Mouse (Mus musculus) CD4-positive, CD25-positive, alpha-beta regulatory T cell, adult 2 months (primary cell): Measurements from ENCODE around the gene Gm45062.

ENCODE experiments used
- DNase-seq: peaks from one replicate; pipeline ENCODE4 v3.0.0-alpha.2; 2012; ENCODE audit warnings: low read depth, low spot score

Gm45062 gene

DNA sequence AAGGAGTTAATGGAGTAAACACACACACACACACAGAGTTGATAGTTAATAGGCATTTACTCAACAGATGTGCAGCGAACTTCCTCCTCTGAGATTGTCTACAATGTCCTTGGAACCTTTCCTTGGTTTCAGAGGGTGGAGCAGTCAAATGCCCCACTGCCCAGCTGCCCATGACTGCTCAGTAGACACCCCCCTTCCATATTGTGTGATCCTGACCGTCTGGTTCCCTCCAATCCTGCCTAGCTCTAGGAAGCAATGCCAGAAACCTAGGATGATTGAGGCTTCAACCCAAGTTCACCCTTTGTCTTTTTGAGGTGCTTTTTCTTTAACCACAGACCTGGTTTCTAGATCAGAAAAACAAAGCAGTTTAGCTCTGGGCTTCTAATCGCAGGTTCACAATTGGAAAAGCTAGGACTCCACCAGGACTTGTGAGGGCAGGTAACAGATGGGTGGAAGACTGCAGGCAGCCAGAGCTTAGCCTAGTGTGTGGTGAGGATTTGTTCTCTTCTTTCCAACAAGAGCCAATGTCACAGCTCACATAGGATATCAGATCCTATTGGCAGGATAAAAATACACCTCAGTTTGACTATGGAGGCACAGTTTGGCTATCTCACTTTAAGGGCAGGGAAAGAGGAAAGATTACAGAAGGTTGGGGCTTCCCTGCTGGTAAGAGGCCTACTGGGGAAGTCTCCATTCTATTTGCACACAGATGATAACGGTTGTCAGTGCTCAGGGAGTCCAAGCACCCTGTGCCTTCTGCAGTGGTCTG is 360.5 kb downstream of the Gm45062 start:
- DNase-seq, result no peak

DNA sequence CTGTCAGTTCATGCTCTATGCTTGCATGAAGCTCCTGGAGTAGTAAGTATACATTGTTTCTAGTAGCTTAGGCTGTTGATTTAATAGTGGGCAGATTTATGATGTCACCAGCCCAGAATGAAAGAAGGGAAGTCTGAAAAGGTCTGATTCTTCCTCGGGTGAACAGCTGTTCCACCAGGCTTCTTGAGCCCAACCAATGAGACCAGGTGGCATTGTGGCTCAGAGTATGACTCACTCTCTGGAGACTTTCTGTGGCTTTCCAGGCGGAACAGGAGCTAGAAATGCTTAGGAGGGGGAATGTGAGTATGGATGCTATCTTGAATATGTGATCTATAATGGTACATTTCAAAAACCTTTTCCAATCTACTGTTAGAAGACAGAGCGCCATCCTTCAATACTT is 363.8 kb downstream of the Gm45062 start:
- DNase-seq, result no peak

DNA sequence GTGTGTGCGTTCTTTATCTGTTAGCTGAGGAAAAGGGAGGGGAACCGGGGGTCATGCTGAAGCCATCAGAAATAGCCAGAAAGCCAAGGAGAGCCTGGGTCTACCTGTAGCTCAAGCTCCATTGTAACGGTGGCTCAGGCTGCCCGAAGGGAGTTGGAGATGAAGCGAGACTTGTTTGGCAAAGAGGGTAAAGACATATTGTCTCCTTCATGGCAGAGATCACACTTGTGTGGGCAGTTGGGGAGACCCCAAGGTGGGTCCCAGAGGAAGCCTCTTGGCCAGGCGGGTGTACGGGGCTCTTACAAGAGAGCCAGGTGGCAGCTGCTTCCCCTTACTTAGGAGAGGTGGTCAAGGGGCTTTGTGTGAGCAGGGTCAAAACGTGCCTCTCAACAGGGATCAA is 369.0 kb downstream of the Gm45062 start:
- DNase-seq, result no peak

DNA sequence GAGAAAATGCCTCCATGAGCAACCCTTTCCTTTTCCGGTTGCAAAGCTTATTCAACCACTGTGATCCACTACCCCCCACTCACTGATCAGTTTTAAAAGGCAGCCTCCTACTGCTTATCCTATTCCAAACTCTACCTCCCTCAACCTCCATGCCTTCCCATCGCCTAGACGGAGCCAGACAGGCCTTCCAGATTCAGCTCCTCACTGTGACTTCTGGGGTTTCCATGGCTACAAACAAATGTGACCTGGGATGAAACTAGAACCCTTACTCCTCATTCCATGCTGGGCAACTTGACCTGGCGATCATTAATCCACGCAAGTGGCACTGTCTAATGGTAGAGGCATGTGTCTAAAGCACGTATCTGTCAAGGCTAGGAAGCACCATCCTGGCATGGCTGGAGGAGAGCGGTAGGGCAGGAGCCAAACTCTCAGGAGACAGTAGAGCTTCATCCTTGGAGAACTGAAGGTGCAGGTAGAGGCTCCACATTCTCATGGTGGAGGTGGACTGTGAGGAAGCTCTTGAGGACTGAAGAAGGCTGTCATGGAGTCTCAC is 369.5 kb downstream of the Gm45062 start:
- no peak for DNase-seq

DNA sequence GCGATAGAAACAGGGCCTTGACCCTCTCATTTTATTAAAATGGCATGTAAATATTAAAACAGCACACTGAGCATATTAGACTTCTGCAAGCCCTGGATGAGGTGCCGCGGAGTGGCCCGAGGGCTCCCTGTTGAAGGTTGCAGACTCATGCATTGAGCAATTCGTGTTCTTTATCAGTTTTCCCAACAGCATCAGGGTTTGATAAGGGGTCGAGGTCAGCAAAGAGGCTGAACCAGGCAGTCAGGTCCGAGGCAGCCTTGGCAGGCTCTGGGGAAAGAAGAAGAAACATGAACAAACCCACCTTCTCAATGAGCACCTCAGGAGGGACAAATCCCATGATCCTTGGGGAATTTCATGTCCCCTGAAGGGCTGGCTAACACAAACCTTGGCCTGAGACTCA is 371.3 kb downstream of the Gm45062 start:
- no peak for DNase-seq

DNA sequence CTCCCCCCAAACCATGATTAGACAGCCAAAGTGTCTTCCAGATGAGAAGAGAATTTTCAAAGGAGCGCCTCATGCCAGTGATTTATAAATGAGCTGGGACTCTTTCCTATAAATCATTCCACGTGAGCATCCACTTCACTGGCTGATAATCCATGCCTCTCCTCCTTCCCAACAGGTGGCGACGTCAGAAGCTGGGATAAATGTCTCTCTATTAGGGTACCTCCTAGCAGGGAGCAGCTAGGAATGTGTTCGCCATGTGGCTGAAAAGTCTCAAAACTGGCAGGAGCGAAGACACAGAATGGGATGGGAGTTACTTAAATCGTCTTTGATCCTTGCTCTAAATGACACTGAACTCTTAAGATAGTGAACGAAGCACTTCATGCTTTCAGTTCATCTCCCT is 372.1 kb downstream of the Gm45062 start:
- DNase-seq, result no peak

DNA sequence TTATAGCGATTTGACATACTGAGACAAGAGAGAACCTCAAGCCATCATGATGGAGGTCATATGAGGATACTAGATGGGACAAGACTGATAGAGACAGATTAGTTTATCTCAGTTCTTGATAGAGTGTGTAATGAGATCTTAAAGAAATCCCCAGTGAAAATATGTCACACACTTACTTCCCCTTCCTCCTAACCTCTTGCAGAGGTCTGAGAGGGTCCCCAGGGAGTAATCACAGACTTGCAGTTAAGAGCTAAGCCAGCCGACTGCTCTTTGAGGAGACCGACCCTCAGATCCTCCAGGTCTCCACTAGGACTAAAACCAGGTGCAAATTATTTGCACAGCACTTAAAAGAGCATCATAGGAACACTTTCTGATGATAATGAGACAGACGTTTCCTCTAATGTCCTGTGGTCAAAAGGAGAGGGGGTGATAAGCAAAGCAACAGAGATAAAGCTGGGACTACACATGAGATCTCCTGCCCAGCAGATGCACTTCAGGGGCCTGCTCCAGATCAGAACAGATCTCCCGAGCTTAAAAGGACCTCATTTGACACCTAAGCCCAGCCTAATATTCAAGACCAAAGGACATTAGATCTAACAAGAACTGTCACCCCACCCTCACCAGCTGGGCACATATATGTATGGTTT is 372.9 kb downstream of the Gm45062 start:
- no peak for DNase-seq

DNA sequence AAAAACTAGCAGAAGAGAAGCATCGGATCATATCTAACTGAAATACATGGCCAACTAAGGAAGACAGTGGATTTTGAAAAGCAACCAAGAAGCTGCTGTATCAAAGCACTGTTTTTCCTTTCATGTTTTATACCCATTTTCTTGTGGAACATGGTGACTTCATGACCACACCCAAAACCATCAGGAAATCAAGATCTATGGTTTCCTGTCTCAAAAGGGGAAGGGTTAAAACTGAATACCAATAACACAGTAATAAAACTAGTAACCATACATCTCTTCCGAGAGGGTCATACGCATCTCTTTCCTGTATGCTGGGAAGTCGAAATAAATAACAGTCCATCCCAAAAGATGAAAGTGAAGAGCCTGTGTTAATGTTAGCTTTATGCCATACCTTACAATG is 373.5 kb downstream of the Gm45062 start:
- peak; percentile 40 for DNase-seq

DNA sequence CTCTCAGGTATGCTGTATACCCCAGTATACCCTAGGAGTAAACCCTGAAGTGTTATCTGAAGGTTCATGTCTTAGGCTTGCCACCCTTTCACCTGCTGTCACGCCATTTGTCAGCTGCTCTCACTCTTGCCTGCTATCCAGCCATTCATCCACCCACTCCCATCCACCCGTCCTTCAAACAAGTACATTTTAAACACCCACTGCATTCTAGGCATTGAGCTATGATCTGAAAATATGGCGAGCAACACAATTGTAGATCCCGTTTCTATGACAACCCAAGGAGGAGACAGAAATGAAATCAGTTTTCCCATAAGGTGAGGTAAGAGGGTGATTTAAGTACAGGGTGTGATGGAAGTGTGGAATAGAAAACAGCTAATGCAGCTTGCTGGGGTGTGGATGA is 378.9 kb downstream of the Gm45062 start:
- DNase-seq, result no peak

DNA sequence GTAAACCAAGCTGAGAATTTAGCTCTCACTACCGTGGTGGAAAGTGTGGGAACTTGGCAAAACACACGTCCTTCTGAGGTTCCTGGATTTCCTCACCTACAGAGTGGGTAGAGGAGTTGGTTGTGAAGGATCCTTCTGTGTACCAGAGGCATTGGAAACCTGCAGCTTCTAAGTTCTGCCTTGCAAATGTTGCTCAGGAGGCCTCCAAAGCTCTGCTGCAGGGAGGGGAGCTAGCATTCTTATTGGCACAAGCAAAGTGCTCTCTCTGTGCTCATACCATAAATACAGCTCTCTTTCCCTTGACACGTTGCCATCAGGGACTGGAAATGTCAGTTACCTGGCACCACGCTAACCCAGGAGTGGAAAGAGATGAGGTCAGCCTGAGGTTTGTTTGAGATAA is 379.6 kb downstream of the Gm45062 start:
- peak; percentile 20 for DNase-seq

DNA sequence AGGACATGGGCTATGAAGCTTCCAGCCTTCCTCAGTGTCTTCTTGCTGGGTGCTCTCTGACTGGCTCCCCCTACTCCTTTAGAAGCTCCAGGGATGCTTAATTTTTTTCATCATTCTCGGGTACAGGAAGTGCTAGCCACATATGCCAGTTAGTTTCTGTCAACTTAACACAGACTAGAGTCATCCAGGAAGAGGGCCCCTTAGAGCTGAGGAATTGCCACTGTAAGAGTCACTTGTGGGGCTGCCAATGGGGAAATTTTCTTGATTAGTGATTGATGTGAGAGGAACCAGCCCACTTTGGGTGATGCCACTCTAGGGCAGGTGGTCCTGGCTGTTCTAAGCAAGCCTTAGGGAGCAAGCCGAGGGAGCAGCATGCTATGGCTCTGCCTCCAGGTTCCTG is 380.3 kb downstream of the Gm45062 start:
- peak; percentile 38 for DNase-seq

DNA sequence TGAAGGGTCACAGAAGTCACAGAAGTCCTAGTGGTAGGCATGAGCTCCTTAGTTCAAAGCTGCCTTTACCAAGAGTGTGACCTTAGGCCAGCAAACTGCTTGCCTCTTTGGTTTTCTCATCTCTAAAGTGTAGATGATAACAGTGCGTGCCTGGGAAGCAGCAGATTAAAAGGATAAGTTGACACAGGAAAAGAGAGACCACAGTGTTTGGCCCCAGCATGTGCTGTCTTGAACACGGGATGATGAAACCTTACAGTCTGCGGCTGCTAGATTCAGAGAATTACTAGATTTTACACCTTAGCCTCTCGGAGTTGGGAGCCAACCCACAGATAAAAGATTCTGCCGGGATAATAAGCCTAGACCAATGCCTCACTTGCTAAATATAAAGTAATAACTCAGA is 381.6 kb downstream of the Gm45062 start:
- DNase-seq, result no peak

DNA sequence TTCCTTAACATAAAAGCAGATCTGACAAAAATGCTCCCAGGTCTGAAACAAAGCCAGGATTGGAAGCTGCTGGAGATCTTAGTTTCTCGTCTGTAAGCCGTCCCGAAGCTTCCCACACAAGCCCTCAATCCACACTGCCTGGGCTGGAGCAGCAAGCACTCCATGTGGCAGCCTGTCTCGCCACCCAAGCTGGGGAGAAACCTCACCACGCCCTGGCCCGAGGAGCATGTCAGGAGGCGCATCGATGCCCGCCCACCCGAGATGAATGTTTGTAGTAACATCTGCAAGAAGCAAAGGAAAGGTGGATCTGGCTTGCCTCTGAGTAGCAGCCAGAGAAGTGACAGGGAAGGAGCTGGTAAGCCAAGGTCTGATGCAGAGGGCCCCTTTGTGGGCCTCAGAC is 385.5 kb downstream of the Gm45062 start:
- no peak for DNase-seq

DNA sequence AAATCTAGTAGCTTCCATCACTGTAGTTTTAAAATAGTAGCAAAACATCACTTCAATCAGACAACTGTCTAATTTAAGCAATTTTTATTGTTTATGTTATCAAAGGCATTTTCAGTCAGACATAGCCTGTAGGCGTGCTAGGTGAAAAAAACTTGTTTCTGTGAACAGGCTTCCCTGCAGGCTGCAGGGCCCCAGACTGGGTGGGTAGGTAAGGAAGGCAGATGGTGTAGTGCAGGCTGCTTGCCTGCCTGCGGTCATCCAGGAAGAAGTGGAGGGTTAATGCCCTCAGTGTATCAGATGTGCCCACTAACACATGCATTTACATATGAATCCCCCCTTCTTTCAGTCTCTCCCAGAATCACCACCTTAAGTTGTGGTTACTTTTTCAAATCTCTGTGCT is 386.5 kb downstream of the Gm45062 start:
- DNase-seq, result peak; percentile 48
